Mouse (Mus musculus) v-Abl transformed pro-B cells (cell line): ENCODE measurements around the gene Cyp4v3.
"Not testable (repeated sequence)": the region's sequence is repeated elsewhere in the genome, so short reads cannot be mapped to it uniquely, and the experiment has no call there.

Experiments
- in situ Hi-C, 2 experiments: fragments of 400-800 bp; cut with MboI; formaldehyde crosslinking; loops; one replicate each; pipeline ENCODE4 v1.15.1; 2025; ENCODE audit not compliant: unreplicated experiment in 2 of 2

Cyp4v3 gene

DNA sequence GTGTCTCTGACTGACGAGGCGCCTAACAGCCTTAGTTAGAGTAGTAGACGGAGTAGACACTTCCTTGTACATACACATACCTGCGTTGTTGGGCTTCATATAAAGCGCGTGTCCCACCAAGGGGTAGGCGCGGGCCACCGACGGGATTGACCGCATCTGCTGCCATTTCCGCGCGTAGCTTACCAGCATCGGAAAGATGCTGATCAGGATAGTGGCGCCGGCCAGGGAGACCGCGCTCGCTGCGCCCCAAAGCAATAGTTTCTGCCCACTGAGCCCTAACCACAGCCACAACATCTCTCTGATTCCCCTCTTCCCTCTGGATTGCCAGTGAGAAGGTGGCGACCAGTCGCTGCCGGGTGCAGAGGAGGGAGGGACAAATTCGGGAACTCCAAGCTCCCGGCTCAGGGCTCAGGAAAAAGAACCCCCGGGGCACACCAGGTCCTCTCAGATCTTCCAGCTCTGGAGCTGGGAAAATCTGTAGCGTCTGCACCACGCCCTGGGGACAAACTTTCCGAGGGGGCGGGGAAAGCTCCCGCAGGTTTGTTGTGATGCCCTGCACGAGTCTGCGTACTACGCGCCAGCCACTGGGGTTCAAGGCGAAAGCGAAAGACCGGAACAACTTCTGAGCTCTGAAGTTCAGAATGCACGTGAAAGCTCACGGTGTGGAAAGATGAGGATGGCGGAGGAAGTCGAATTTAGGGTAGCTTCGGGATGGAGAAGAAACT is at the start of gene Cyp4v3:
Cyp4v3 (minus strand) TSS at position 532 of the 725 bp plus-strand sequence.
- in situ Hi-C loops, result no loop called here

DNA sequence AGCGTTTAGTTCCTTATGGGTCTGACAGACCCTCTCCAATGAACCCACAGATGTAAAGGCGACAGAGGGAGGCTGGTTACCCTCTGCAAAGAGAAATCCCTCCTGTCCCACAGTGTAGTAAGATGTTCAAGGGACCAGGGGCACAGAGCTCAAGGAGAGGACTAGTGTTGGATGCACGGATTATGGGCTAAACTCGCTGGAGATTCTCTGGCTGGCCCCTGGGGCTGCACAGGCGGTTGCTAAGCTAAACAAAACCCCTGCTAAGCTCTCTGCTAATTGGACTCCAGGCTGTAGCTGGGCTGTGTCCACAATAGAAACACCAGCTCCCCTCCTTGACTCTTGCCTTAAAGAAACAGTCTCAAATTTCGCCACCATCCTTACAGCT is 48.9 kb upstream of the Cyp4v3 start, which contains the start of gene Fam149a:
Fam149a (minus strand) TSS at position 329 of the 385 bp plus-strand sequence.
- in situ Hi-C loops, result no loop called here

- in situ Hi-C loops, result no loop called here
These were observed 48.3 kb upstream of the Cyp4v3 start for GRCm38 (mm10) chr8:45381075-45381962.

GRCm38 (mm10) chr8:45380598-45380997 is 47.6 kb upstream of the Cyp4v3 start:
- in situ Hi-C loops, result no loop called here

DNA sequence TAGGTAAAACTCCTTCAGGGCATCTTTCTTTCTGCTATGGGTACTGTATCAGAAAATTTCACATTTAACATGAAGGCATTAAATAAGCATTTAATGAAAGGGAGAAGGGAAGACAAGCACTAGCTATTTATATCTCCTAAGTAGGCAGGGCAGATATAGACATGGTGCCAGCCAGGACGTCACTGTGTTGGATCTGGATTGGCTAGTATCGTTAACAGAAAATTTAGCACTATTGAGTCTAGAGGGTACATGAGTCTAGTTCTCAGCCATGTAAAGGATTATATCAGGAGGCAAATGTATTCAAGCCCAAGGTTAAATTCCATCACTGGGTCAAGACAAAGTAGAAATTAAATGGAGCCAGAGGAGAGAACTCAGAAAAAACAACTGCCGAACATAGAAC is 41.1 kb upstream of the Cyp4v3 start:
- in situ Hi-C loops, result no loop called here

DNA sequence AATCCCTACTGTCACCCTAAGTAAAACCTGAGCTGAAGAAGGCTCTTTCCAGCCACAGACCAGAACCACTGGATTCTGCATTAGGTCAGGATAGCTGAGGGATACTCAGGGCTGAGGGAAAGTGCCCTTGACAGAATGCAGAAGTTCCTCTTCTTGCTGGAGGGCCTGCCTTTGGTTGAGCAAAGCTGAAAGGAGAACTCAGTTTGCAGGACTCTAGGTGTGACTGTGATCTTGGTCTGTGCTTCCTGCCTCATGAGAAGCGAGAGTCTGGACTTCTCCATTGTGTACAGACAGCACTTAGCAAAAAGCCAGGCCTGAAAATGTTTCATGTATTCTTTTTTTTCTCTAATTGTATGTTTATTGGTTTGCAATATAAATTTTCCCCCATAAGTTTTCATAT is 34.1 kb upstream of the Cyp4v3 start:
- in situ Hi-C loops, result no loop called here

DNA sequence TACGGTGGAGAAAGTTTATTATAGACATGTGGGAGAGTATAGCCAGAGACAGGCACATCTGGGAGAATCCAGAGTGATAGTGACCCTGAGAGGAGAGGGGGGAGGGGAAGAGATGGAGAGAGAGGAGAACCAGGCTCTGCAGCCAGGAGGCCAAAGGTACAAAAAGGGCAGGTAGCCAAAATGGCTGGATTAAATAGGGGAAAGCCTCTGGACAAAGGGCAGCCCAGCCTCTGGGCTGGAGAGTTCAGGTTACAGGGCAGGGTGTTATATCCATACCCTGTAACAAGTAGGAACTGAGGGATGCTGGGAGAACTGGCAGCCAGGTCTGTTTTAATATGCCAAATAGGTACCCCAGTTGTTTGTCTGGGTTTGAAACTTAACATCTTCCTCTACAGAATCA is 30.2 kb upstream of the Cyp4v3 start:
- in situ Hi-C loops, result no loop called here

DNA sequence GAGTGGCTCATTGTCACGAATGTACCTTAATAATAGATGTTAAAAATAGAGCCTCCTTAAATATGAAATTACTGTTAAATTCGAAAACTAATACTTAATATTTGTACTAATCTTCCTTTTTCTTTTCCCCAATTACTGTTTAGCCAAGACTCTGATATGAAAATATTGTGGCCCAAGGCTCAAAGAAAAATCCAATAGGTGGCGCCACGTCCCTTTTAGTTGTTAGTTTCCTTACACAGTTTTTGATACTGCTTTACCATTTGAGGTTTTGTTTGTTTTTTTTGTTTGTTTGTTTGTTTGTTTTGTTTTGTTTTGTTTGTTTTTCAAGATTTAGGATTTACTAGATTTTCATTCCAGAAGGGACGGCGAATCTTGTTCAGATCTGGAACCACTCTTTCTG is 29.3 kb upstream of the Cyp4v3 start:
- in situ Hi-C loops, result no loop called here

DNA sequence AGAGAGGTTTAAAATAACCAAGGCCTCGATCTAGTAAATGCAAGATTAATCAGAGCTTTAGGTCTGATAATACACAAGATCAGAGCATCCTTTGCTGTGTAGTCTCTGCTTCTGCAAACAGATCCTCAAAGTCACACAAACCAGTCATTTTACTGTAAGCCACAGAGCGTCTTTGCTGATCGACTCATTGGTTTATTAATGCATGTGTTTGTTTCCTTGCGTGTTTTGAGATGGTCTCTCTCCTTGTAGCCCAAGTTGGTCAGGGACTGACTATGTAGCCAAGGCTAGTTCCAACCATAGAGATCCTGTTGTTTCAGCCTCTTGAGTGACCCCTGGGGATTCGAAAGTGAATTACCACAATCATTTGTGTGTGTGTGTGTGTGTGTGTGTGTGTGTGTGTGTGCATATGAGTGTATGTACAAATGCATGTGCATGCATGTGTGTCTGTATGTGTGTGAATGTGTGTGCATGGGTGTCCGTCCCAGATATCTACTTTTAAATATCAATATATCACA is 26.1 kb upstream of the Cyp4v3 start:
- in situ Hi-C loops, result no loop called here

- in situ Hi-C loops, result no loop called here
These were observed 25.3 kb upstream of the Cyp4v3 start for GRCm38 (mm10) chr8:45358132-45358918.

- in situ Hi-C loops, result no loop called here
These were observed 22.8 kb upstream of the Cyp4v3 start for GRCm38 (mm10) chr8:45355809-45356208.

GRCm38 (mm10) chr8:45345031-45345430 is 12.0 kb upstream of the Cyp4v3 start:
- in situ Hi-C loops, result loop anchor here (10.0 kb wide), 1 partner anchor 590 kb away; the partner anchor contains the start of gene Ccdc110 (in 2 of the 2)

DNA sequence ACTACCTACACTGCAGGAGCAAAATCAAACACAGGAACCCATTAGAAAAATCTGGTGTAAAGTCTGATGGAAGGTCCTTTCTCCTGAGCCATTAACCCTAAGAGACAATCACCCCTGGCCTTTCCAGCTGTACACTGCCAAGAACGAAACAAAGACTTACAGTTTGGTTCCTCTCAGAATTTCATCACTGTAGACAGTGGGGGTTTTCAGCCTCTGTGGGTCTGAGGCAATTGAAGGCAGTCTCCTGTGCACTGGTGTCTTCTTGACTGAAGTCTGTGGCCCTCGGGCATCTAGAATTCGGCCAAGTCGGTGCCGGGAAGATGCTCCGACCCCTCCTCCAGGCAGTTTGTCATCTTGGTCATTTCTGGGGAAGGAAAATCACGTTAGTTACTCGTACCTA is 11.3 kb upstream of the Cyp4v3 start:
- in situ Hi-C loops, result loop anchor here (10.0 kb wide), 1 partner anchor 591 kb away; the partner anchor contains the start of gene Ccdc110 (in 2 of the 2)

DNA sequence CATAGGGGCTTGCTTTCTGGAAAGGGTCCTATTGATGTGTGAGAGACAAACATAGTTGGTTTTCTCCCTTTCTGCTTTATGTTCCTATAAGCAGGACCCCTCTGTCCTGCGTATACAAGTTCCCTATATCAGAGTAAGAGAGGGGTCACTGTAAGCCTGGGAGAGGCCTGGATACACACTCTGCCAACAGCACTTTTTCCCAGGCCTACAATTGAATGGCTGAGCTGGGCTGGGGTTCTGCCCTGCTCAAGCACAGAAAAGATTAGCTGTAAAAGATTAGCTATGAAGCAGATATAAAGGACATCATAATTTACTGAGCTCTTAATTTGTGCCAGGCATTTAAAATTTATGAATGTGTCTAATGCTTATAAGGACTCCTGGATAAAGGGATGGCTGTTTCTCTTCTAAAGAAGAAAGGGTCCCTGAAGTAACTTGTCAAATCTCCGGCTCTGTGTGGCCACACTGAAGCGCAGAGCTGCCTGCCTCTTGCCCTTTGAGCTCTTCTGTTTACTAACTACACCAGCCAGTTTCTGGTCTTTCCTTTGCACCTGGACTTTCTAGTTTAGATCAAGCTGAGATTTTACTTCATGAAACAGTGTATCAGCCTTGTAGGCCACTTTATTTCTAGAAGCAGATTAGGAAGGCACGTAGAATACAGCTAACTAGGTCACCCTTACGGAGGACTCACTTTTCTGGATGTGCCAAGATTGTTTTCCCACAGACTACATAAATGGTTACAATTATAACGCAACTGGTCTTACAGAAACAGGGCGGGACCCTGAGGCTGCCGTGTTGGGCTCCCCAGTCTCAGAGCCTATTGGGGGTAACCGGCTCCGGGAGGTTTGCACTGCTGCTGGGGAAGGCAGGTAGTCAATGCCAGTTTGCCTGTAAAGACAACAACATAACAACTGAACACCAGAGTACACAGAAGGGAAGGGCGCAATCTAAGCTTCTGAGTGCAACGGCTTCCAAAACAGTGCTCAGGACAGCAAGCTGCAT is 8.9 kb upstream of the Cyp4v3 start:
- in situ Hi-C loops, result loop anchor here (10.0 kb wide), 1 partner anchor 593 kb away; the partner anchor contains the start of gene Ccdc110 (in 2 of the 2)

GRCm38 (mm10) chr8:45333493-45333892 is 477 bp upstream of the Cyp4v3 start:
- in situ Hi-C loops, result no loop called here

- in situ Hi-C loops, result no loop called here
These were observed 2.2 kb downstream of the Cyp4v3 start for GRCm38 (mm10) chr8:45330856-45331255.

DNA sequence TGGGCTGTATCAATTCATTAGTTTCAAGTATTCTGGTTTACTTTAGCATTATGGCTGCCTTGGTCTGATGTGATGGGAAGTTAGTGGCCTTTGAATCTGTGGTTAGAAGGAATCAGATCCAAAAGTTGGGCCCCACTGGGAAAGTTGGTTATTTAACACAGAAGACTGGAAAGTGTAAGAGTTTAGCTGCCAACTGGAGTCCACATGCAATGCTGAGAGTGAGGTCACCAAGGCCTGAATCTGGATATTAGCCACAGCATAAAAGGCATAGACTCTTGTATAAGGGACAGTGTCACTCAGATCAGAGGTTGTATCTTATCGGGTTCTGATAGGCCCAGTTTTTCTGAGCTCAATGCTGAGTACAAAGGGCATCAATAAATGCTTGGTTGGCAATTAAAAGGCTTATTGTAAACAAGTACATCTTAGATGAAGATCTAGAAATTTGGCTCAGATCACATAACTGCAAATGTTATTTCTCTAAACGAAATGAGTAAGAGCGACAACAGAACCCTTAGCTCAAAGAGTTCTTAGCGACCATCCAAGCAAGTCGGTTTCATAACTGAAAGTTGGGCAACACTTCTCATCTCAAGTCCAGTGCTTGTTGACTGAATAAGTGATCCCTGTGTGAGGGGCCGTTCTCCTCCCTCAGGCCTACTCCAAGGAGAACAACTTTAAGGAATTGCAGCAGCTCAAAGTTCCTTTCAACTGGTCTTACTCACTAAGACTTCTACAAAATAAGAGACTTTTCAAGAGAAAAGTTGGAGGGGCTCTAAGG is 3.6 kb downstream of the Cyp4v3 start:
- in situ Hi-C loops, result no loop called here

DNA sequence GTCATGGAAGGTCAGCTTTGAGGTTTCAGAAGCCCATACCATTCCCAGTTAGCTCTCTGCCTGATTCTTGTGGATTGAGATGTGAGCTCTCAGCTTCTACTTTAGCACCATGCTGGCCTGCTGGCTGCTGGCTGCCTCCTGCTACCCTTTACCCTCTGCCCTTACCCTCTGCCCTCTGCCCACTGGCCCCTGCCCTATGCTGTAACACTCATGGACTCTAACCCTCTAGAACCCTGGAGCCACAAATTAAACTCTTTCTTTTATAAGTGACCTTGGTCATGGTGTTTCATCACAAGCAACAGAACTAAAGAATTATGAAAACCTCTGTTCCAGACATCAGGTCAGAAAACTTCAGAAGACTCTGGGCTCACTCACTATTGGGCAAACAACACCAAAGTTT is 5.9 kb downstream of the Cyp4v3 start:
- in situ Hi-C loops, result not testable (repeated sequence)

DNA sequence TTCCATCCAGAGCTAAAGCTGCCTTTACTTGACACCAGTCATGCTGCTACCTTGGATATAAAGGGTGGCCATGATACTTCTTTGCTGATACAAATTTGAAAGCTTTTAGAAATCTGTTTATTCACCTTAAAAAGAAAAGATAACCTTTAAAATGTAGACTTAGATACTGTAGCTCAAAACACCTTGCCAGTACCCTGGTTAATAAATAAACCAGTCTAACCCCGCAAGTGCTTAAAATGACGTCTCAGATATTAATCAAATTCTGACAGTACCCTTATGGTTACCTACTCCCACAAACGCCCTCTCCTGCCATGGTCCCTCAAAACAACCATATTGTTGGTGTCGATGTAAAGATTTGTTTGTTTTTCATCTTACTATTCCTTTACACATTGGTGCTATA is 8.9 kb downstream of the Cyp4v3 start:
- in situ Hi-C loops, result no loop called here
